Mouse (Mus musculus) mesoderm, embryonic 11.5 days (tissue): ENCODE results near the gene Ipo4.
A peak's percentile ranks its signal among the peaks of the same experiment; 100 is the strongest.

Experiments
- DNase-seq: peaks from one replicate; pipeline ENCODE4 v3.0.0-alpha.2; 2012; ENCODE audit warnings: low read depth, low spot score

Gene Ipo4

DNA sequence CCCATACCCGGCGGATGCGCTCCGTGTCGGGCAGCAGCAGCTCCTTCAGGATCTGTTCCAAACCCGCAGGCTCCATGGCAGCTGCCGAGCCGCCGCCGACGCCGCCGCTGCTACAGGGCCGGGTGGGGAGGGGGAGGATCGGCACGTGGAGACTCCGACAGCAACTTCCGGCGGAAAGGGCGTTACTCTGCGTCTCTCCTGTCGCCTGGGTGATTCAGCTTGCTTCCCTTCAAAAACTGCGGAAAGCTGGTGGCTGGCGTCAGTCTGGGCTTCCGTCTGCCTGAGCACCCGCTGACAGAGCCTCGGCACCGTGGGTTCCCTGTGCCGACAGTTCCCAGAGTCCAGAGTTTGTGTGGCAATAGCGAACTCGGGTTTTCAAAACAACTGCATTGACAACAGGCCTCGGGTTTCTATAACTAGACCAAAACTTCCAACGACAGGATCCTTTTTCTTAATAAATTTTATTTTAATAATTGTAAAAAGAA, at the start of gene Ipo4:
Ipo4 (minus strand) TSS at position 435 of the 485 bp plus-strand sequence.
- DNase-seq = peak; percentile 90

DNA sequence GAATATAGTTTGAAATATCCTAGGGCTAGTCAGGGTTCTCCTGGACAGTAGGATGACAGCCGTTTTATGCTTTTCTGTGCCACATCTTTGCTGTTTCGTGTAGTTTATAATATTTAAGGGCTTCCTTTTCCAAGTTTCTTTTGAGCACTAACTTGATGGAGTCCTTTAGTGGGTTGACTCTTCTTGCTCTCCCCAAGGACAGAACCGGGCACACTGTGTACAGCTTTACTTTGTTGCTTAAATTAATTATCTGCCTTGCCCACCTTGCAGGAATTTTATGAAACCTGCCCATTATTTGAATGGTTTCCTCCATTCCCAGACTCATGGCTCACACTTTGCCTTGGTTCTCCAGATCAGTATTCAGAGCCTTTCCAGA, 46.3 kb upstream of the Ipo4 start:
- DNase-seq = no peak

DNA sequence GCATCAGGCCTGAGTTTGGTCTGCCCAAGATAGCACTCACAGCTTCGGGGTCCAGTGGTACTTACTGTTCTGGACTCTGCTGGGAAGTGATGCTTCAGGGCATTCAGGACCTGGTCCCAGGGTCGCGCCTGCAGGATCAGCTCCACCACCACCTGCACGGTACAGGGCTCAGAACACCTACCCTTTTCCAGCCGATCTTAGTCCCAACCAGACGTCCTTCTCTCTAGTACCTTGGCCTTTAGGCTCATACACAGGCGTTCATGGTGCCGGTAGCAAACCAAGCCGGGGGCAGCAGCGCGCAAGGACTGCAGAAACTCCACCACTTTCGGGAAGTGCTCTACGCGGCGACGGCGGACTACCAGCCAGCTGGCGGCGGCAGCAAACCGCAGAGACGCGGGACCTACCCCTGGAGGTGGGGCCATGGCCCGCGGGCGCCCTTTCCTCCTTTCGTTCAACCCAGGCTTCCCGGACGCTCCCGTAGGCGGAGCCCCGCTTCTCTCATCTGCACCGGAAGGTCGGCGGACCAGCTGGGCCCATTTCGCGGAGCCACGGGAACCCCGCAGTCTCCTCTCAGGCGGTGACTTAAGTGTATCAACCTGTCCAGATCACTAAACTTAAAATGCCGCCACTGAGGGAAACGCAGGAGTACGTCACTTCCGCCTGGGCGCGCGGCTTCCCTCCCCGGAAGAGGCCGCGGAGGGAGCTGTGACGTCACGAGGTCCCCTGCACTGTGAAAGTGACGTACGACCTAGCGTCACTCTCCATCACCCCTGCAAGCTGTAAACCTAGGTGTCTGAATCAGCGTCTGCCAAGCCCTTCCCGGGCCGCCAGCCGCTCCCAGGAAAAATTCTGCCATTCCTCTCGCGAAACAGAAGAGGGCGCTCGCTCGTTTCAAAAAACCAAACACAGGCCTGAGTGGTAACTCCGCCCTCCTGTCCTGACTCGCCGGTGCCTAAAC, 45.7 kb upstream of the Ipo4 start, which contains the start of gene Tinf2:
Tinf2 (minus strand) TSS at position 661 of the 958 bp plus-strand sequence.
- DNase-seq = peak; percentile 99

DNA sequence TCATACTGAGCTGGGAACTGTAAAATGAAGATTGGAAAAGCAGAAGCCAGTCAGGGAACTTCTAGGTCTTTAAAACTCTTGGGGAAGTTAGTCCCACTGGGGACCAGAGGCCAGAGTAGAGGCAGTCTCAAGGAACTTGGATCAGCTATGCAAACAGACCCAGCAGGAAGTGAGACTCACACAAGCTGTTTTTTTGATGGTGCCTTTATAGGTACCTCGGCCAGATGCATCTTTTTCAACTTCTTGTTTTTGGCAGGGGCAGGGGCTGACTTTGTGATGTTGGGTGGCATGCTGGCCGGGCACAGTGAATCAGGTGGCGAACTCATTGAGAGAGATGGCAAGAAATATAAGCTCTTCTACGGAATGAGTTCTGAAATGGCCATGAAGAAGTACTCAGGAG, 41.9 kb upstream of the Ipo4 start:
- no peak for DNase-seq

DNA sequence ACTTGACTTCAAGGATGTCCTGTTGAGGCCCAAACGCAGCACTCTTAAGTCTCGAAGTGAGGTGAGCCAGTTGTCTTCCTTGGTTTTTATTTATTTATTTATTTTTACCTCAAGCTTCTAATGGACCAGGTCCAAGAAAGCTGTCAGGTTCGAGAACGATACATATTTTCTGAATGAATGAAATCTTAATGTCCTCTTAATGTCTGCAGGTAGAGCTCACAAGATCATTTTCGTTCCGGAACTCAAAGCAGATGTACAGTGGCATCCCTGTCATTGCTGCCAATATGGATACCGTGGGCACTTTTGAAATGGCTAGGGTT, 36.9 kb upstream of the Ipo4 start:
- DNase-seq = no peak

DNA sequence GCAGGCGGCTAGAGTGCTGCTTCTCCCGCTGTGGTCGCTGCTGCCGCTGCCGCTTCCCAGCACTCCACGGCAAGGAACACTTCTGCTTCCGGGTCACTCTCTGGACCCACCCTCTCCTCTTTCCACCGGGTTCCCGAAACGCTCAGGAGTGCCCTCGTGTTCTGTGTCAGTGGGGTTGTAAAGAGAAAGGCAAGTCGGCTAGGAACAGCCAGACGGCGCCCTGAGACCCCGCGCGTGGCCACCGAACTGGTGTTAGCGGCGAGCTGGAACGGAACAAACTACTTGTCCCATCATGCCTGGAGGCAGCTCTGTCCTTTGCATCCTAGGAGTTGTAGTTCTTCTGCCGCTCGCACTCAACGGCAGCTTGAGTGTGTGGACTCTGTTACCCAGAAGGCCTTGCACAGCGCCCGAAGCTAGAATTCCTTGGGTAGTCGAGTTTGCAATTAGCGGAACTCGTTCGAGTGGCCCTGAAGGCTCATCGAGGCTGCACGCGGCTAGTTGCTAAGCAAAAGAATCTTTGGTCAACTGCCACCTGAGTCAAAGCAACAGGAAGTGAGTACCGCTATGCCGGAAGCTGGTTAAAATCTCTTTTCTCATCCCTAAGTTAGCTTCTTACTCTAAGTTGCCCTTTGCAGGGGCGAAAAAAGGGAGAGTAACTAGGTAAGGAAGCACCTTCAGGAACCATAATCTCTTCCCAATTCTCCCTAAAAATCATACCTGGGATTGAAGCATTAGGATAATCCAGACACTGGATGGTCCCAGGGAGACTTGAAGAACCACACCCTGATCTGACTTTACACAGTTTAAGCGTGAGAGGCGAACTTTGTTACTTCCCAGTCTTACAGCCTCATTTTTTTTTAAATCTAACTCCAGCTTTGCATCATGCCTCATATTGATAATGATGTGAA, 36.3 kb upstream of the Ipo4 start, which contains the start of the genes Gmpr2 and Nedd8:
Gmpr2 (plus strand) TSS at position 109 of the 908 bp plus-strand sequence.
Nedd8 (minus strand) TSS at position 292 of the 908 bp plus-strand sequence.
- peak; percentile 93 for DNase-seq

DNA sequence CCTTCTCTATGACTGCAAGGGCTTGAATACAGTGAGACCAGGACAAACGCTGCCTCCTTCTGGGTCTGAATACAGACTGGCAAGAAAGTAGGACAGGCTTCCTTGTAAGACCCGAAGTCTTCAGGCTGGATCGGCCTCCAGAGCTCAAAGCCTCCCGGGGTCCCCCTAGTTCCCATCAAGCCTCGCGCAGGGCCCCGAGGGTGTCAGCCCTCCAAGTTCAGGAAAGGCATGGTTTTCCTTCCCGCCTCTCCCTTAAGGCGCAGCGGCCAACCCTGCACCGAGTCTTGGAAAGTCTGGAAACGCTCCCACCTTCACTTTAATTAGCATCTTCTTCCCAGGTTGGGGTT, 35.7 kb upstream of the Ipo4 start:
- DNase-seq = no peak

DNA sequence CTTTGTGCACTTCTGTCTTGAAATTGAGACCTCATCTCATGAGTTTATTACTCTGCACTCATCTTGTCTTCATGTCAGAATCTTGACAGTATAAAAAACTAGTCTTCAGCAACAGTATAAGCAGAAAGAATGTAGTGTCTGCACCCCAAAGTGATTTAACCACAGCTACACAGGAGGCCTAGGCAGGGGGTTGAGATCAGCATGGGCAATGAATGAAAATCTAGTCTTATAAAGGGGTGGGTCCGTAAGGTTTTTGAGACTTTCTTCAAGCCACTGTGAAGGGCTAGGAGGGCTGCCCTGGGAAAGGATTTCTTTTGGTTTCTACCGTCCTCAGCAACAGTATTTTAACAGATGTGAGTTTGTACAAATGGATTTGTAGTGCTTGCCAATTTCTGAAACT, 24.9 kb upstream of the Ipo4 start:
- DNase-seq = no peak

DNA sequence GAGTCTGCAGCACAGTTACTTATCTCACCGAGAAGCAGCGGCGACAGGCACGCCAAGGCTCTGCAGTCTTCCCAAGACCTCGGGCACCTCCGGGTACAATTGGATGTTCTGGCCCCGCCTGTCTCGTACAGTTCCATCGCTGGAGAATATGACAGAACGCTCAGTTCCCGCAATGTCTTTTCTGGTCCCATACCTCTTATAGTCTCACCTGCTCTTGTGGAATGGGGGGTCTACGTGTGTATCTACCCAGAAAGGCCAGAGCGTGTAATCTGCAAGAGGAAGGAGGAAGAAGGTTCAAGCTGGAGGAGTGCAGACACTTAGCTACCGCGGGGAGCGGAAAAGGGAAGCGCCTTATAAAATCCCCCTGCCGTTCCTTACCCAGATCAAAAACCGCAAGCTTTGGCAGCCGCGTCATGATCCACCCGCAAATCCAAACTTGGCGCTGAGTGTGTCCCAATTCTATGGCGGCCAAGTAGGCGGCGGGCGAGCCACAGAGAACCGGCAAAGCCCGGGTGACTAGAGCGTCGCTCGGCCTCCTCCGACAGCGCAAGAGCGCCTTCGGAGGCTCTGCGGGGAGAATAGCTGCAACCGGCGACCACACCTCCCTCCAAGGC, 24.3 kb upstream of the Ipo4 start, which contains the start of gene Mdp1:
Mdp1 (minus strand) TSS at position 549 of the 614 bp plus-strand sequence.
- peak; percentile 76 for DNase-seq

DNA sequence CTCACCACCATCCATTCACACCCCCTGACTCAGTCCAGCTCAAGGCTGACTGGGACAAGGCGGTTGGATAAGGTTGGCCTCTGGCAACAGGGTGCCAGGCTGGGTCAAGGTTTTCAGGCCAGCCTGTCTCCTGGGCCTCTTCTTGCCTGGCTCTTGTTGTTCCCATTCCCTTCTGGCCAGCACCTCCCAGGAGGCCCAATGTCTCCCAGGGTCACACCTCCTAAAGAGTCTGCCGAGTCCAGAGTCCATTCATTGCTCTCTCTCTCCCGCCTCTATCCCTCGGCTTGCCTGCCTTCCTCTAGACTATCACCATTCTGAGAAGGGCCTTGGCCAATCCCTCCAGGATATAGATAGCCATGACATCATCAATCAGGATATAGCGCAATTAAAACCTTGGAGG, 22.3 kb upstream of the Ipo4 start:
- no peak for DNase-seq

DNA sequence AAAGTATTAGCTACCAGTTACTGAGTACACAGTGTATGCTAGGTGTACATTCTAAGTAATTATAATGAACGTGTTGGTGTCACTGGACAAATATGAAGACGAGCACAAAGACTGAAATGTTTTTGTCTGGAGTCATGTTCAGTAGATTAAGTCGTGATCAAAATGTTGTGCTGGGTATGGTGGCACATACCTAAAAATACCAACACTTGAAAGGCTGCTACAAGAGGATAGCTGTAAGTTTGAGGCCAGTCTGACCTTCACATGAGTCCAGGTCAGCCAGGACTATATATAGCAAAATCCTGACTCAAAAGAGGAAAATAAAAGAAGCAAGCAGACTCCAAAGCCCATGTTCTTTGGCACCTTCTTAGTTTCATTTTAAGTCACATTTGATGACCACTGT, 21.2 kb upstream of the Ipo4 start:
- DNase-seq = no peak

DNA sequence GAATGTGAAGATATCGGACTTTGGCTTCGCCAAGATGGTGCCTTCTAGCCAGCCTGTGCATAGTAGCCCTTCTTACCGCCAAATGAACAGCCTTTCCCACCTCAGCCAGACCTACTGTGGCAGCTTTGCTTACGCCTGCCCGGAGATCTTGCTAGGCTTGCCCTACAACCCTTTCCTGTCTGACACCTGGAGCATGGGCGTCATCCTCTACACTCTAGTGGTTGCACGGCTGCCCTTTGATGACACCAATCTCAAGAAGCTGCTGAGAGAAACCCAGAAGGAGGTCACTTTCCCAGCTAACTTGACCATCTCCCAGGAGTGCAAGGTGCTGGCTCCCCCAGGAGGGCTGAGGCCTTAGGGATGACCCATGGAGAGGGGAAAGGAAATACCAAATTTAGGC, 15.8 kb upstream of the Ipo4 start:
- no peak for DNase-seq

DNA sequence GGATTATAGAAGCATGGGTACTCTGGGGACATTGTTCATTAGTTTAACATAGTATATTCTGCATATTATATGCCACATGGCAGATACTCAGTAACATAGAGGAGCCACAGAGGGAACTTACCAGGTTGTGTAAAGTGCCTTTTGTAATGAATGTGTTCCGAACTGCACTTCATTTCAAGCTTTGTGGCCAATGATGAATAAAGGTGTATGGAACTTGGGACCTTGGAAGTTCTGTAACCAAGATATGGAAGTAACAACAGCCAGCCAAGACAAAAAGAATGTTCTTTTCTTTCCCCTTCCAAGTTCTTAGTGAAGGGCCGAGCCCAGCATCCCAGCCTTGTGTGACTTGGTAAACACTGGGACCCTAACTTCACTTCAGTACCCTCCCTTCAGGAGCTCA, 14.1 kb upstream of the Ipo4 start, which contains the start of gene Tssk4:
Tssk4 (plus strand) TSS at position 301 of the 400 bp plus-strand sequence.
- no peak for DNase-seq

DNA sequence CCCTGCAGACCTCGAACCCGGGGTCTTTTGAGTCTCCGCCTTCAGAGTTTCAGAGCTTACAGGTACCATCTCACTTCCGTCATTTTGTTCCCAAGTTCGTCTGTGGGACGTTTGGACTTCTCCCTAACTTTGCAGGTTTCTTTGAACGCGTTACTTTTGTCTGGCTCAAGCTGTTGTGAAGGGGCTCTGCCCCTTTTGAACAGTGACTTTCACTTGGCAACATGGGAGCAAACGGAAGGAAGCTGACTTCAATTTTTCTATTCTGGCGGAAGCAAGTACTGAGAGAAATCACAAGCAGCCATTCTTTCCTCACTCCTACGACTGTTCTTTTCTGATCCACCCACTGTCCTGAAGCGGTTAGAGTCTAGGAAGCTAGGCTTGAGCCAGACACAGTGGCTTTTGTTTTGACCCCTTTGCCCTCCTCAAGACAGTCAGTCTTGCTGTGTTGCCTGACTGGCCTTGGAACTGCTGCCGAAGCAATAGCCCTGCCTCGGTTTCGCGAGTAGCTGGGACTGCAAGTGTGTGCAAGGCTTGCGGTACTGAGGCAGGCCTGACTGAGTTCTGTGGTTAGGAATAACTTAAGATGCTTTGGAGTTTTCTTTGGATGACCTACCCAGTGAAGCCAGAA, 8.6 kb upstream of the Ipo4 start:
- DNase-seq = peak; percentile 6

DNA sequence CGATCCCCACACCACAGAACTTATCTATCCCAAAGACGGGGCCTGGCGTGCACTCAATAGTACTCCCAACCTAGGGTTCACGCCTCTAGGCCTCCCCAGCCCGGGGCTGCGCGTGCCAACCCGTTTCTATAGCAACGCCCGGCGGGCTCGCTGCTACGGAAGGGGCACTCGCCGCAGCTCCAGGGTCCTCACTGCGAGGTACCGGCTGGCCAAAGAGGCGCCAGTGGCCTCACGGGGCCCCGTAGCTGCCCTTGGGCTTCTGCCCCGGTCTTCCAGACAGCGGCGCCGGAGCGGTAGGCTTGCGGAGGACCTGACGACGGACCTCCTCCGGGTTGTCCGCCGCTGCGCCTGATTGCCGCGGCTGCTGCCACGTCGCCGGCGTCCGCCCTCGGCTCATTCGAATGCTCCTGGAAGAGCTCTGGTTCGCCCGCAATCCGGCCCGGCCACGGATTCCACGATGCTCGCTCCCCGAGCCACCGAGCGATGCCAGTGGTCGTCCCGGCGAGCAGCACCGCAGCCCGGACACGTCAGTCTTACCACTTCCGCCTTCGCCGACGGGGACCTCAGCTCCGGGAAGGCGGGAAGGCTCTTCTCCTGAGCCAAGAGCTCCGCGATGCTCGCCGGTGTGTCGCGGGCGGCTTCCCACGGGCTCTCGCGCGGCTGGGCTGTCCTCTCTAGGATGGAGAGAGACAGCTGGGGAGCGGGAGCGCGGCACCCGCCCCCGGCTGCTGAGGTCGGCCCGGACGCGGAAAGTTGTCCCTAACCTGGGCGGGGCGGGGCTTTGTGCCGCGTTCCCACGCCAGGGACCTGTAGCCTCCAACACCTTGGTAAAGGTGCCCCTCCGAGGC, 7.5 kb upstream of the Ipo4 start, which contains the start of gene Tm9sf1:
Tm9sf1 (minus strand) TSS at position 747 of the 848 bp plus-strand sequence.
- DNase-seq = peak; percentile 75

DNA sequence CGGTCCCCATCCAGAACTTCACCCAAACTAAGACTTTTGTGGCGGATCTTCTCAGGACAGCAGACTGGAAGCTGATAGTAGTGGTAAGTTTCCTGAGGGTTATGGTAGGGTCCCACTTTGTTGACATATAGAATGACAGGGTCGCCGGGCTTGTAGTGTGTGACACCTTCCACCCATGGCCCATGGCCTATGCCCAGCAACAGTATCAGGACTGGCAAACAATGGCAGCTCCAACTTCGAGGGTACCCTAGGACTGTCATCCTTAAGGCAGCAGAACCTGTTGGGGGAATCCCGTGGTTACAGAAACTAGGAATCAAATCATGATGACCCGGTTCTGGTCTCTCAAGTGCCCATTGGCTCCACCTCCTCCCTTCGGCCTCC, 6.9 kb upstream of the Ipo4 start:
- no peak for DNase-seq

DNA sequence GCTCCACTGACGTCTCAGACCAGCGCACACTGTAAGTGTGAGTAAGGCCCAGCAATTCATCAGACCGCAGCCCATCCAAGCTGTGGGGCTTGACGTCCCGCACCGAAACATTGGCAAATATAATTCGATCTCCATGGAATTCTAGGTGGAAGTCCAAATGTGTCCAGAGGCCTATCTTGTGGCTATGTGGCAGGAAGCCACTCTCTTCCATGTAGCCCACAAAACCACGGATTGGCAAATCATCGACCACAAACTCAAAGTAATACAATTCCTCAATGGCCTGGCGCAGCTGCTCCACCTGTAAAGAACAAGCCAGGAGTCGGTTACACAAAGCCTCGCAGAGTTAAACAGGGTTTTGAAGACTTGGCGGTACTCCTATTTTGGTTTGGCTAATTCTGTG, 5.5 kb upstream of the Ipo4 start:
- no peak for DNase-seq

DNA sequence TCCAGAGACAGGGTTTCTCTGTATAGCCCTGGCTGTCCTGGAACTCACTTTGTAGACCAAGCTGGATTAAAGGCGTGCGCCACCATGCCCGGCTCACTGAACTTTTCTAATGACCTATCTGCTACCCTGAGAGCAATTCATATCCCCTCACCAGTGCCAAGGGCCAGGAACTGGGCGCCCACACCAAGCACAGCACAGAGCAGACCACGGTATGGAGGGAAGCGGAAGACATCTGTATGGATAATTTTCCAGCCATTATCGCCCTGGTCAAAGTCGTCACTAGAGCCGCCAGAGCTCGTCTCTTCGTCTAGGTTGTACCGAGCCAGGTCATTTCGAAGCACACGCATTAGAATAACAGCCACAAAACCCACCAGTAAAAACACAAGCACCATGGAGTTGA, 5.1 kb upstream of the Ipo4 start:
- DNase-seq = no peak

DNA sequence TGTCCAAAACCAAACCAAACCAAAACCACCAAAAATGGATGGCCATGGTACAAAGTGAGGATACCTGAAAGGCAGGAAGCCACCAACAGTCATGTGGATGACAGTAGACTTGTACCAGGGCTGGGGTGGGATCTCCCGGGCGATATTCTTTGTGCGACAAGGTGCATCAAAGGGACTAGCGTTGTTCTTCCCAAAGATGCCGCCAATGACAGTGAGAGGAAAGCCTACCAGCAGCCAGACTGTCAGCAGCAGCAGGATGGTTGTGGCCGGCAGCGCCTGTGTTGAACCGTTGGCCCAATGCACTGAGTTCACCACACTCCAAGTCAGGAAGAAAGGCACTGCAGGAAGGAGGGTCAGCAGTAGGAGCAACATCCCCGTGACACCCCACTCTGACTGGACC, 2.0 kb upstream of the Ipo4 start, which contains the start of gene Gm49378:
Gm49378 (minus strand) TSS at position 101 of the 400 bp plus-strand sequence.
- no peak for DNase-seq
